Mouse (Mus musculus) urinary bladder, postnatal 14 days (tissue): ENCODE data around the gene Selenom.

ENCODE experiments used
- DNase-seq: peaks from one replicate; pipeline ENCODE4 v3.0.0; 2021; ENCODE audit warnings: low spot score

The Selenom gene

DNA sequence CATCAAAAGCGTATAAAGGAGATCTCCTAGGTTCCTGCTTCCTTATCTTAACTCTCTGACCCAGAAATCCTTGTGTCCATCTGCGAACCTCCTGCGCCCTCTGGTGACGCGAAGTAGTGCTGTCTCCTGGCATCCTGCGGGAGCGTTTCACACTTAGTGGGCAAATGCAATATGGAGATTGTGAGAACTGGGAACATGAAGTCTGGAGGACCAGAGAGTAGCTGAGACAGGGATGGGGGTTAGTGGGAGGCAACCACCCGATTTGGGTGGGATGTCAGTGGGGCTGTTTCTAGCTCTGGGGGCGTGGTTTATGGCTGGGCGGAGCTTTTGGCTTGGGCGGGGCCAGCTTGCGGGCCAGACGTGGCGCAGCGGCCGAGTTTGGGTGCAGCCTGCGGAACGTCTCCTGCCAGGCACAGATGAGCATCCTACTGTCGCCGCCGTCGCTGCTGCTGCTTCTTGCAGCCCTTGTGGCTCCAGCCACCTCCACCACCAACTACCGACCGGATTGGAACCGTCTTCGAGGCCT, at the start of gene Selenom:
Gene Selenom (plus strand): TSS at position 156 of the 526 bp plus-strand sequence.
- DNase-seq = peak; percentile 91

DNA sequence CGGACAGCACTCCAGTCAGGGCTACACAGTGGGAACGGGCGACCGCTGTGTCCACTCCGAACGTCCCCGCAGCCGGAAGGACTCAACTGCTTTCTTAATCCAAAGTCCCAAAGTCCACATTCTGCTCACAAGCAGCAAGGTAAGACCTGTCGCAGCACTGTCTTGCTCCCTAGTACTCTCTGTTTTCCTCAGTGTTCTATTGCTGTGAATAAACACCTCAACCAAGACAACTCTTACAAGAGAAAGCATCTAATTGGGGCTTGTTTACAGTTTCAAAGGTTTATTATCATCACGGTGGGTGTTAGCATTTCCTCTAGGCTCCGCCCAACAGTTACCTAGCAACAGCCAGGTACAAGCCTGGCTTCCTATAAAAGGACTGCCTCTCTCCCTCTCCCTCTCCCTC, 43.0 kb upstream of the Selenom start:
- DNase-seq = no peak

DNA sequence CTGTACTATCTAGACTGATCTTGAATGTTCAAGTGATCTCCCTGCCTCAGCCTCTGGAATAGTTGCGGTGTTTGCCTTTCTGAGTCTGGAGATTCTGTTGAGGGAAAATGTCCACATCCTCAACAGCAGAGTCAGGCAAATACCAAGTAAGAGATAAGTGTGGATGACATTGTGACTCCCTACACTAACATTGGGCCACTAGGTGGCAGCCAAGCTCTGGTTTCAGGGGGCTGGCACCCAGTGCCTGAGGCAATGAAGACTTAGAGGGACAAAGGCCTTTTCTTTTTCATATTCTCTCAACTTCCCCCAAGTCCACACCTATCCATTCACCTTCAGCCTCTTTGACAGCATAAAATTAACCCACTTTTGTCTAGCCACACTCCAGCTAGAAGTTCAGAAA, 42.0 kb upstream of the Selenom start:
- DNase-seq = peak; percentile 87

DNA sequence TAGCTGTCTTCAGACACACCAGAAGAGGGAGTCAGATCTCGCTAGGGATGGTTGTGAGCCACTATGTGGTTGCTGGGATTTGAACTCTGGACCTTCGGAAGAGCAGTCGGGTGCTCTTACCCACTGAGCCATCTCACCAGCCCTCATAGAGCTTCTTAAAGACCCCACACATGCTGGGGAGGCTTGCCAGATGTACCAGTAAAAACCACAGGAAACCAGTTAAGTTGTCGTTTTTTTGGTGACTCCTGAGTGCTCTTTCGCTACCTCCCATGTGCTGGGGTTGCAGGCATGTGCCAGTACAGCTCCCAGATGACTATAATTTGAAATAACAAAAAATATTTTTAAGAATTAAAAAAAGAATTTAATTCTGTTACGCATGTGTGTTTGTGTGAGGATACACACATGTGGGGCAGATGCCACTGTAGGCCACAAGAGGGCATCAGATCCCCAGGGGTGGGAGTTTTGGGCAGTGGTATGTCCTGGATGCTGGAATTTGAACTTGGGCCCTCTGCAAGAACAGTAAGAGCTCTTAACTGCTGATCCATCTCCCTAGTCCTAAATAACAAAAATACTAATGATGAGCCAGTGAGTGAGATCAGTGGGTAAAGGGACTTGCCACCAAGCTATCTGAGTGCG, 39.9 kb upstream of the Selenom start:
- peak; percentile 32 for DNase-seq

DNA sequence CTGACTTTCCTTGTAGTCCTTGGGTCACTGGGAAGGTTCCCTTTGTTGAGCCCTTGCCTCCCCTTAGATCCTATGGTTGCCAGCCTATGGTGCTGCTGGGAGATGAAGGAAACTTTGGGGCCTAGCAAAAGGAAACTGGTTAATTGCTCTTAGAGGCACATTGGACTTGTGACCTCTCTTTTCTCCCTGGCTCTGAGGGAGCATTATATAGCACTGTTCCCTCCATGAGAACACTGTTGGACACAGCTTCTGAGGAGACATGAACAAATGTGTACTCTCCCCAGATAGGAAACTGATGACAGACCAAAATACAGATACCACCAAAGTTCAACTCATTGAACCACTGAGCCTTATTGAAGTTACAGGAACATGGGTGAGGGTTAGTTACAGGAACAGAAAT, 39.0 kb upstream of the Selenom start:
- no peak for DNase-seq

DNA sequence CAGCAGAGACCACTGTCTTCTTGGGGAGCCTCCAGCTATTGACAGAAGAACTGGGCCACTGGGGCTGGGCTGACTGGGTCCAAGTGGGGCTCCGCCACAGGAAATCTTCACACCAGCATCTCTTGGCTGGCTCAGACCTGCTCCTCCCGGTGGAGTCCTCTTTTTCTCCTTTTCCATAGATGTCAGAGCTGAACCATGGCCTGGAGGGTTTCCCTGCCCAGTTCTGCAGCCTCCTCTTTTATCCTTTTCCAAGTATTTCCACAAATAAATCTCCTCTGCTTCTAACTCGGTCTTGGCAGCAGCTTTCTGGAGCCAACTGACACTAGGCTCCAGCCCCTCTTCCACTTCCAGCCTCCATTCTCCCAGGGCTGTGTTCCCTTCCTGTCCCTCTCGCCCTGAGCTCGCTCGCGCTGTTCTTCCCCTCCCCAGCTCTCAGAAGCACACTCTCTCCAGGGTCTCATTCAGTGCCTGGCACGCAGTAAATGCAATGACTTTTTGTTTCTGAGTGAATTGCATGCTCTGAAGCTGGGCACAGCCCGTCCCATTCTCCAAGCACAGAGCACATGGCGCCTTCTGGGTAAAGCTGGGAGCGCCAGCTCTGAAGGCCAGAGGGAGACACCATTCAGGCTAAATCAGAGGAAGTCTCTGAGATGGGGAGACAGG, 30.4 kb upstream of the Selenom start:
- no peak for DNase-seq

DNA sequence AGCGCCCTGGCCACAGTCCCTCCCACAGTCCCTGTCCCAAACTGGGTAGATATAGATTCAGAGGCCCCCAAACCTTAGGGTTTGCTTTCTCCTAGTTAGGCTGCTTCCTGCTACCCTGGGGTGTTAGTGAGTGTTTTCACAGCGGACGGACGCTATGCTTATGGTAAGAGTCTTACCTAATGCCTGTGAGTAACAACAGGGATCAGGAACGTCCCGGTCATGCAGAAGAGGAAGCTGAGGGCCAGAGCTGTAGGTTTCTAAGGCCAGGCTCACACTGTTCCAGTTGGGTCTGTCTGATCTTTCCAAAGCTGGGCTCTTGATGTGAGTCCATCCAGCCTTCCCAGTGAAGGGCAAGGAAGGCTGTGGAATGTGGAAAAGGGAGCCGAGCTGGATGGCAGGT, 28.1 kb upstream of the Selenom start:
- no peak for DNase-seq

DNA sequence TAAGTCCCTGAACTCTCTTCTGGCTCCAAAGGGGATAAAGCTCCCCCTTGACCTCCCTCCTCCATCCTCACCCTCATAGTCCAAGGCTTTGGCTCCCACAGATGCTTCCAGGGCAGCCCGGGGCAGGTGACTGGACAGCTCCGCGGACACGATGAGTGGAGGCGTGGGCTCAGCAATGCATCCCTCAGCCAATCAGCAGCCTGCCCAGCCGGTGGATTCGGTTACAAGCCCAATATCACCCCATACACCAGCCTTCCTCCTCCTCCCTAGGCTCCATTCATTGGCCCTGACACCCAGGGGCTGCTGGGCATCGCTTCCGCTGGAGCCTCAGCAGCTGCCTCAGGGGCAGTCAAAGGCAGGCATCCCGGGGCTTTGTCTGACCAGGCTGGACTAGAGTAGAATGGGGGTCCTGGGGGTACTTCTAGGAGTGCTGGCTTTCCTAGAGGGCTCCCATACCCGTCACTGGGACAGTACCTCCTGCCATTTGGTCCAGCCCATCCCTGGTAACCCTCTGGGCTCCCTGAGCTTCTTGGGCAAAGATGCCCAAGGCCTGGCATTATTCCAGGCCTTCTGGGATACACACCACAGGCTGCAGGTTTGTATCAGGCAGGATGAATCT, 26.4 kb upstream of the Selenom start, which contains the start of gene Pla2g3:
Gene Pla2g3 (plus strand): TSS at position 333 of the 619 bp plus-strand sequence.
- no peak for DNase-seq

DNA sequence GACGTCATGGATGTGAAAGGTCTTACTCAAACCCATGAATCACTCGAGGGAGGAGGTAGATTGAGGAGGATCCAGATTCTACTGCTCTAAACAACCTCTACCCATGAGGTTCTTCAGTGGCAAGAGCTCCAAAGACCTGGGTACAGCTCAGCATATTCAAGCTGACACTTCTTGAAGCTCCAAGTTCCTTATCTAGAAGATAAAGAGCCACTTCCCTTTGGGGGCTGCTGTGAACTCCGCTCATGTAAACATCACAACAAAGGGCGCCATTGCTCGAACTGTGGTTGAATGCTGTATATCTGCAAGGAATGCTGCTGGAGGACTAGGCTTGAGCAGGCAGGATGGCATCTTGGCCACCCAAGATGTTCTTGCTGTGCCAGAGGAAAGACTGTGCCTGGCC, 25.4 kb upstream of the Selenom start:
- DNase-seq = no peak

DNA sequence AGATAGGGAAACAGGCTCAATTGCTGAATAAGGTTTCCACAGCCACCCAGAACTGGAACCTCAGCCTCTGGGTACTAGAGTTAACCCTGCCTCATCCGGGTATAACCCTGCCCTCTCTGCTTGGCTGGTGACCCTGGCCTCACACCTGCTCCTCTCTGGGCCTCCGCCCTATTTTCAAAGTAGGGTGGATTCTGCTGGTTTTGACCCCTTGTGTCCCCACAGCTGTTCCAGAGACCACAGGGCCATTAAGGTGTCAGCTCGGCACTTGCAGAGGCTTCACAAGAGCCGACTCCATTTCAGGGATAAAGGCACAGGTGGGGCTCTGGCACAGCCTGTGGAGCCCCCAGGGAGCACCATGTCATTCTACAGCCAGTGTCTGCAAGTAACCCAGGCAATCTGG, 21.7 kb upstream of the Selenom start:
- no peak for DNase-seq

DNA sequence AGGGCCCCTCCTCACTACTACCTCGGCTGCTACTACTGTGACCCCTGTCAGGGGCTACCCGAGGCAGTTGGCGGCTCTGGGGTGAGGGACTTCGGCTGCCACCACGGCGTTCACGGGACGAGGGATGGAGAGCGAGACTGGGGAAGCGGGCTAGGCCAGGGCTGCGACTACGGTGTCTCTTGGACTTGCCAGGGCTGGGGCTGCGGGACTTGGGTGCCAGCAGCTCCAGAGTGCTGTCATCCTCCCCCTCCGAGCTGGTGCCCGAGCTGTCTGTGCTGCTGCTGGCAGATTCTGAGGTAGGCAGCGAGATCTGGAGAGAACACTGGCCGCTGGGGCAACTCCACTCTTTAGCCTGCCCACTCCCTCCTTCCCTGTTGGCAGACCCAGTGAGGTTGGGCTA, 19.6 kb upstream of the Selenom start:
- no peak for DNase-seq

DNA sequence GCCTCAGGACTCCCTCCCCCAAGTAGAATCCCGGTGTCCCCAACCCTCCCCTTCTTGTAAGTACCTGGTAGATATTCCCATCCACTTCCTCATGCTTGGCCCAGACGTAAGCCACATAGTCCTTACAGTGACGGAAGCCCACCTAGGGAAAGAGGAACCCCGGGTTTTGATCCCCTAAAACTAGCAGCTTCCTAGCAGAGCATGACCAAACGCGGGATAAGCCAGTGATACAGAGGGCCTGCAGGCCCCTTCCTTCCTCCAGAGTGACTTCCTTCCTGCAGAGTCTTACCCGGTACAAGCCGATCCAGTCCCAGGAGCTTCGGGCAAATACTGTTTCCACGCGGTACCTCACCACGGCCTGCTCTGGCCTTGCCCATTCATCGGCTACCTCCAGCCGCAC, 19.0 kb upstream of the Selenom start:
- no peak for DNase-seq

DNA sequence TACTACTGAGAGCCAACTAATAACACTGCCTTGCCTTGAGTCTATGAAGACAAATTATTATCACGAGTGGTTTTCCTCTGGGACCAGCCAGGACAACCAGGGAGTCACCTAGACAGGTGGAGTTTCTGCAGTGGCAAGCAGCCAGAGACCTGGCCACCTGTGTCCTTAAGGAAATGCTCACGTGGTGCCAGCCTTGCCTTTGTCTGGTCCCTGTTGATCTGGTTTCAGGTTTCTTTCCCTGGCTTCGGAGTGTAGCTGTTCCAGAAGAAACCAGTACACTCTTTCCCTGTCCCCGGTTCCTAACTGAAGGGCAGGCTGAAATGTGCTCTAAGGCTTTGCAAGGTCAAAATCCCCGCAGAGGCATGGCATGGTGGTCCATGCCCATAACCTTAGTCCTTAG, 17.7 kb upstream of the Selenom start:
- DNase-seq = no peak

DNA sequence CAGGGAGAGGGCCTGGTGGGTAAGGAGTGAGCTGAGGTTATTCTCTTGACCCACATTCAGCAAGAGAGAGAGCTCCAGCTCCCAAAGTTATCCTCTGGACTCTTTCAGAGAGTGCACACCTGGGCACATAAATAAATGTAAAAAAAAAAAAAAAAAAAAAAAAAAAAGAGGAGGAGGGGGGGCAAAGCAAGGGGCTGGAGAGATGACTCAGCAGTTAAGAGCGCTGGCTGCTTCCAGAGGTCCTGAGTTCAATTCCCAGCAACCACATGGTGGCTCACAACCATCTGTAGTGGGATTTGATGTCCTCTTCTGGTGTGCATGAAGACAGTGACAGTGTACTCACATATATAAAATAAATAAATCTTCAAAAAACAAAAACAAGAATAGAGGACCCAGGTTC, 17.2 kb upstream of the Selenom start:
- DNase-seq = no peak

DNA sequence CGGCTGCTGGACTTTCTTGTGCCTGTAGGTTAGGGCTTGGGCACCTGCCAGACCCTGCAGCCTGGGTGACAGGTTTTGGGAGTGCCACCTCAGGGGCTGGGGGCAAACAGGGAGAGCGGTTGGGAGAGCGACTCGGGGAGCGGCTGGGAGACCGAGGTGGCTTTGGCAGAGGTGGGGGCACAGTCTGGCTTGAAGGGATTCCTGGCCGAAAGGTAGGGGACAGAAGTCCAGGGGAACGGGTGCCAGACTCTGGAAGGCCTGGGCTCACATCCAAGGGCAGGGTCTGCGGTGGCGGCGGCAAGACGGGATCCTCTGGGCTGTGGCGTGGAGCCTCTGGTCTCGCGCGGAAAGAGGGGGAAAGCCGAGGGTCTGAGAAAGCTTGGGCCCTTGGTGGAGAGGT, 12.4 kb upstream of the Selenom start:
- no peak for DNase-seq

DNA sequence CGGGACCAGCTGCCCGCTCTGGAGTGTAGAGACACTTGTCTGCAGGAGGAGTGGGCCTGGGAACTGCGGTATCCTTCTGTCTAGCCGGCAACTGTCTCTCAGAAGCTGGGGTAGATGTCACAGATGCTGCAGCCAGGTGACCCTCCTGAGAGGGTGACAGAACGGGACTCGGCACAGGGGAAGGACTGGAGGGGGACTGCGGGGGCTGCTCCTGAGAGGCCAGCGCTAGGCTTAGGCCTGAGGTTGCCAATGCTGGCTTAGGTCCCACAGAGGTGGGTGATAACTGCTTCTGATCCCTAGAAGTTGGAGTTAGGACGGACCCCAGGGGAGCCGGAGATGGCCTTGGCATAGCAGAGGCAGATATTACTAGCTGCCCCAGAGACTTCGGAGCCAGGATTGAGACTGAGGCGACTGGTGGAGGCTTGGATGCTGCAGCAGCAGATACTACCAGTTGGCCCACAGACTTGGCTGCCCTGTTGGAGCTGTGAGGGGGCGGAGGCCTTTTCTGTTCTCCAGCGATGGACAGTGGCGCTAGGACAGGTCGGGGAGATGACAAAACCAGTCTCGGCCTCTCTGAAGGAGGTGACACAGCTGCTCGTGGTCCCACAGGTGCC, 11.9 kb upstream of the Selenom start:
- no peak for DNase-seq

DNA sequence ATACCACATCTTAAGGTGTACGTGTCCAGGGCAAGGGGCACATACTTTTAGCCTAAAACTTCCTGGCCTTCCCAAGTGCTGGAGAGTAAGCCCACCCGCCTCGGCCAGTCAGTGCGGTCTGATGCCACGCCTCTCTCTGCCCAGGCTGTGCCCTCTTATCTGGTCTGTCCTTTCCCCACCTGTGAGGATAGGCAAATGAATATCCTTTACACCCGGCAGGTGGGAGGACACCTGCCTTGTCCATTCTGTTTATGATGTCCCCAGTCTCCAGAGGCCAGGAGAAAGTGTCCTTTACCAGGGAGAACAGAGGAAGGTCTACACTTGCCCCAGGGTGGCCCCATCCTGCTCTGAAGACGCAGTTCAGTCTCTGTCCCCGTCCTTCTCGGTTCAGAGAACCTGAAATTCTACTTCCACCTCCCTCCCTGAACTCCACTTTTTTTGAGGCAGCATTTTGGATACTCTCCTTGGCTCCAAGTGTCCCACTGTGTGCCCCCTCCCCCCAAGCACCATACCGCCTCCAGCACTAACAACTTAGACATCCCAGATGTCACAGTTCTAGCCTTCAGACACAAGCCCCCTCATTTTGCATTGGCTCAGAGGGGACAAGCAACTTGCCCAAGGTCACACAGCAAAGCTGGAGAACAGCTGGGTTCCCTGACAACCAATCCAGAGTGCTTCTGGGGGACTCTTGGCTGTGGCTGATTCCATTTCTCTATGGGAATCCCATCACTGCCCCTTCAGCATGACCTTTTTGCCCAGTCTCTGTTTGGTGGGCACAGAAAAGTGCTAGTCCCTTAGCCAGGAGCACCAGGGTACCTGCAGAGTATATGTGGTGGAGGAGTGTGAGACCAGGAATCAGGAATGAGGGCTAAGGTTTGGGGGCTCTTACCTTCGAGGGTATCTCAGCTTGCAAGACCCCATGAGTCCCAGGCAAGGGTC, 10.5 kb upstream of the Selenom start:
- DNase-seq = no peak

DNA sequence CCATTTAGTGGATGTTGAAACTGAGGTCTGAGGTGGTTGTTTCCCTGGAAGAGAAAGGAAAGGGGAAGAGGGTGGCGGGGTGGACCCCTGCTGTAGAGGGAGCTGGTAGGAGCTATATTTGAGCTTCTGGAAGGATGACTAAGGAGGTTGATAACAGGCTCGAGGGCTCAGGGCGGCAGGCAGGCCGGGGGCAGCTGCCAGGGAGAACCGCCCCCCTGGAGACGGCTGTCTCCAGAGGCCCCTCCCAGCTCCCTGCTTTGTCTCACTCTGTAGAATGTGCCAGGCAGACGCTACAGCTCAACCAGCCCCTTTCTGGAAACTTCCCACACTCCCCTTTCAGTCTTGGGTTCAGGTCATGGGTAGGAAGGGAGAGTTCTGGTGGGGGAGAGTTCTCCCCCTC, 6.3 kb upstream of the Selenom start:
- no peak for DNase-seq

DNA sequence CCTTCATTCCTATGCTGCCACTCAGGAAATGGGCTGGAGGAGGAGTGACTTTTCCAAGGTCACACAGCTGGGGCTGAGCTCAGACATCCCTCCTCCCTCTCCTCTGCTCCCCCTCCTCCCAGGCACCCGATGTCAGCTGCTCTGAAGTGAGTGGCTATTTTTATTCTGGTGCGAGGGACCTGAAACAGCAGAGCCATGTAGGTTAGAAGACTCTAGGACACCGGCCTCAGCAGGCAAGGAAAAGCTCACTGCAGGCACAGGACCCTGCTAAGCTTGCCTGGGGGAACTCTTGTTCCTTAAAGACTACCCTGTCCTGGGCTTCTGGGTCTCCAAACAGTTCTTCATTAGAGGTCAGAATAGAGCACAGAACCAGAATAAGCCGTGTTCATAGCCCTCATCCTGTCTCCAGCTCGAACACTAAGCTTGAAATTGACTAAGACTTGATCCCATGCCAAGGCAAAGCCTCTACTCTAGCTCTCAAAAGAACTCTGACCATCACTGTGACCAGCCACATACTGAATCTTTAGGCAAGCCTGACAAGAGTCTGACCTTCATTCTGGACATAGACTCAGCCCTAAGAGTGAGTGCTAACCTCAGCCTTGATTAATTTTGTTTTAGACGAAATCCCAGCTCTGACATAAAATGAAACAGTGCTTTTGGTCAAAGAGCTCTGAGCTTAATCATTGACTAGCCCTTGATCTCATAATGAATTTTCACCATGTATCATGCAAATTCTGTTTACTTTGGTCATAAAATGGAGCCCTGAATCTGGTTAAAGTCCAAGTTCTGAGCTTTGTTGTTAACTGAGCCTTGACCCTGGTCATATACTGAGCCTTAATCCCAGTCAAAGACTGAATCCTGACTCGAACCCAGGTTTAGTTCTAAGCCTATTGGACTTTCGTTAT, 5.1 kb upstream of the Selenom start:
- DNase-seq = no peak

DNA sequence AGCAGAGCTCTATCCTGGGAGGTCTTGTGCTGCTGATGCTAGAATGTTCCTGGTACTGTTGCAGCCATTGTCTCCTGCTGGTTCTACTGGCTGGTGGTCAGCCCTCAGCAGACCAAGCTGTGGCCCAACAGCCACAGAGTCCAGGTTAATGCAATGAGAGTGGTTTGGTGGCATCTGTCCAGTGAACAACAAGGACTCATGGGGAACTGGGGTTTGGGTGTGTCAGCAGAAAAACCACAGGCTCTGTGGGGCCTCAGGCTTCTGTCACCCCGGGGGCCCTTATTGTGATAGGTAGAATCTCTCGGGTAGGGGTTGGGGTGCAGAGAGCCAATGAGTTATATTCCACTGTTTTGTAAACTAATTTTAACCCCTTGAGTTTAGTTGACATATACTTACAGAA, 4.2 kb upstream of the Selenom start:
- no peak for DNase-seq

DNA sequence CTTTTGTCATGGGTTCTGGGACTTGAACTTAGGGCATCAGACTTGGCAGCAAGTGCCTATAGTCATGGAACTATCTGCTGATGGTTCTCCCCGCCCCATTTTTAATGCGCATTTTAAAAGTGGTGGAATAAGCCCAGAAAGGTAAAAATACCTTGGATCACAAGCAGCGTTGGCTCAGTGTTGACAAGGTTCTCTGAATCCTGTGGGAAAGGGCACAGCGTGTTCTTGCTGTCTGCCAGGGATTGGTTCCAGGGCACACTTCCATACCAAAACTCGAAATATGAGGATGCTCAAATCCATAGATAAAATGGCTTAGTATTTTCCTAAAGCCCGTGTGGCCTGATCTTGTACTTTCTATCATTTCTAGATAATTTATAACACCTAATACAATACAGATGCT, 1.2 kb upstream of the Selenom start:
- no peak for DNase-seq
